Comparison of ENCODE assay signal across 15 mouse cellular contexts in the genomic region with DNA sequence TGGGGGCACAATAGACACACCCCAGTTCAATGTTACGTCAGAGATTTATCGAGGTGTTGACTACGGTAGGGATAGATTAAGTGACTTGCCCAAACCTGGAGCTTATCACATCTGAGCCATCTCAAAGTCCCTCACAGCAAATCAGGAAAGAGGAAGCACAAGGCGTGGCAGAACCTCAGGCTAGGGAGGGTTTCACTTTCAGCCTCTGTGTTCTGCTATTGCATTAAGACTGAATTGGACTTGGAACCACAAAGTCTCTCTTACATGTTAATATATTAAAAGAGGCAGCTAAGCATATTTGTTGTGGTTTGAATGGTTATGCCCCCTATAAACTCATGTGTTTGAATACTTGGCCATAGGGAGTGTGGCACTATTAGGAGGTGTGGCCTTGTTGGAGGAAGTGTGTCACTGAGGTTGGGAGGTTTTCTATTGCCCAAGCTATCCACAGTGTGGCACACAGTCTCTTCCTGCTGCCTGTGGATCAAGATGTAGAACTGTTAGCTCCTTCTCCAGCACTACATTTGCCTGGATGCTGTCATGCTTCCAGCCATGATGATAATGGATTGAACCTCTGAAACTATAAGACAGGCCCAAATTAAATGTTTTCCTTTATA. TPM values are rescaled to one million over a fixed set of nuclear protein-coding genes. Genes with fewer than 3 reads are reported as not detected.
DNase-seq lines count a peak whose midpoint lies in the region; ATAC-seq and TF ChIP-seq lines count a peak whose summit lies in the region.
"Had no signal": no experiment of that assay in that cellular context is flagged by ENCODE, and none has a peak within 500 bp of the region (broad histone marks: within the 10 kb centered on the region; RNA-seq: fewer than 3 reads in every experiment).

No protein-coding gene starts in this region.

- DNase-seq in lung, postnatal 36 days: peak; percentile 58
- DNase-seq in lung, postnatal 10 days: no peak
- peak; percentile 42 for DNase-seq in MEL (ENCODE audit: low read depth, low spot score)
- no peak for DNase-seq in spleen, adult 18-20 months
- no peak for DNase-seq in yolk sac, embryonic 10.5 days (ENCODE audit: low spot score)
- DNase-seq: adrenal gland, postnatal 14 days; cerebellum, adult 11-12 months; right cerebral cortex, postnatal 25 days; thymus, adult 18-20 months had no signal

- H3K9me3 ChIP-seq in MEL (replicated peaks; ENCODE audit: insufficient read depth, low read length): no peaks in the 10 kb centered on the region
- no peaks in the 10 kb centered on the region for H3K9me3 ChIP-seq in intestine, embryonic 15.5 days
- H3K9me3 ChIP-seq in hindbrain, embryonic 12.5 days (replicated peaks): no peaks in the 10 kb centered on the region
- H3K9me3 ChIP-seq: embryonic facial prominence, embryonic 15.5 days; limb, embryonic 15.5 days had no signal

- 75% methylated on average over 4 of the region's 4 CpGs for WGBS in intestine, embryonic 15.5 days
- 92% methylated on average over 4 of the region's 4 CpGs for WGBS in hindbrain, embryonic 12.5 days

- ATAC-seq in intestine, embryonic 15.5 days: peak; percentile 66
- peak; percentile 73 for ATAC-seq in neutrophil, adult 5-6 weeks (ENCODE audit: extremely low read depth, insufficient number of reproducible peaks, low FRiP score, poor library complexity, severe bottlenecking)
- no peak for ATAC-seq in hindbrain, embryonic 12.5 days (ENCODE audit: low FRiP score)

- TF ChIP-seq CTCF in MEL (IDR thresholded peaks at IDR 0.05 in 2 of 3, conservative IDR thresholded peaks at IDR 0.05 in 1 of 3; ENCODE audit: control insufficient read depth in 1 of 3, insufficient read depth in 1 of 3, low read depth in 2 of 3, low read length in 3 of 3, poor library complexity in 1 of 3, severe bottlenecking in 1 of 3): no peak

- H3K36me3 ChIP-seq in MEL (ENCODE audit: control insufficient read depth in 1 of 2, insufficient read depth in 2 of 2, low read length in 2 of 2): peaks cover 0 to 6% of the 10 kb centered on the region in 2 experiments; a peak in 2 of 4 replicates
- H3K36me3 ChIP-seq in intestine, embryonic 15.5 days: no peaks in the 10 kb centered on the region
- H3K36me3 ChIP-seq in hindbrain, embryonic 12.5 days: no peaks in the 10 kb centered on the region
- H3K36me3 ChIP-seq: embryonic facial prominence, embryonic 15.5 days; limb, embryonic 15.5 days had no signal

- TF ChIP-seq RAD21 in MEL (IDR thresholded peaks at IDR 0.05; ENCODE audit: low read depth, low read length): no peak

- no peaks in the 10 kb centered on the region for H3K27me3 ChIP-seq in MEL (ENCODE audit: control insufficient read depth in 1 of 2, insufficient read depth in 2 of 2, low read length in 2 of 2)
- no peaks in the 10 kb centered on the region for H3K27me3 ChIP-seq in intestine, embryonic 15.5 days (replicated peaks)
- H3K27me3 ChIP-seq in hindbrain, embryonic 12.5 days: no peaks in the 10 kb centered on the region
- H3K27me3 ChIP-seq: embryonic facial prominence, embryonic 15.5 days; limb, embryonic 15.5 days had no signal

- no peak overlapping the region for H3K4me2 ChIP-seq in intestine, embryonic 15.5 days (replicated peaks)
- no peak overlapping the region for H3K4me2 ChIP-seq in hindbrain, embryonic 12.5 days (replicated peaks)
- H3K4me2 ChIP-seq: embryonic facial prominence, embryonic 15.5 days; limb, embryonic 15.5 days had no signal

- peak overlapping the region; percentile 19 to 55; a peak in 3 of 4 replicates for H3K4me3 ChIP-seq in MEL (ENCODE audit: control insufficient read depth in 1 of 2, insufficient read depth in 1 of 2, low read depth in 2 of 2, low read length in 2 of 2)
- no peak overlapping the region for H3K4me3 ChIP-seq in intestine, embryonic 15.5 days (replicated peaks)
- no peak overlapping the region for H3K4me3 ChIP-seq in hindbrain, embryonic 12.5 days
- H3K4me3 ChIP-seq: embryonic facial prominence, embryonic 15.5 days; limb, embryonic 15.5 days had no signal

- no peaks in the 10 kb centered on the region for H3K79me2 ChIP-seq in MEL (ENCODE audit: control insufficient read depth, insufficient read depth, low read length, poor library complexity)

- no peak for TF ChIP-seq POLR2A in MEL (IDR thresholded peaks at IDR 0.05; ENCODE audit: control insufficient read depth in 1 of 2, insufficient read depth in 1 of 2, low read depth in 1 of 2, low read length in 2 of 2, poor library complexity in 1 of 2)

- 0 out of 4 replicates have a peak, but pooled peaks of 1 of the 2 experiments have one; percentile 9 for TF ChIP-seq EP300 in MEL (IDR thresholded peaks at IDR 0.05; ENCODE audit: low read depth in 1 of 2, low read length in 2 of 2)

- H3K4me1 ChIP-seq in MEL (ENCODE audit: control insufficient read depth in 1 of 2, insufficient read depth in 2 of 2, low read length in 2 of 2): peaks cover 0 to 5% of the 10 kb centered on the region in 2 experiments; a peak in 1 of 4 replicates
- 0 out of 2 replicates have a peak, but pooled peaks cover 10% of the 10 kb centered on the region for H3K4me1 ChIP-seq in intestine, embryonic 15.5 days (replicated peaks)
- H3K4me1 ChIP-seq in hindbrain, embryonic 12.5 days: peaks cover 19% of the 10 kb centered on the region; the same call in 1 of the 2 replicates

- H3K9ac ChIP-seq in MEL (ENCODE audit: control insufficient read depth, low read depth, low read length, poor library complexity, severe bottlenecking): no peak overlapping the region
- H3K9ac ChIP-seq in intestine, embryonic 15.5 days: no peak overlapping the region
- no peak overlapping the region for H3K9ac ChIP-seq in hindbrain, embryonic 12.5 days
- H3K9ac ChIP-seq: embryonic facial prominence, embryonic 15.5 days; limb, embryonic 15.5 days had no signal

- H3K27ac ChIP-seq in MEL (ENCODE audit: control insufficient read depth, low read depth, low read length): no peak overlapping the region
- no peak overlapping the region for H3K27ac ChIP-seq in intestine, embryonic 15.5 days
- no peak overlapping the region for H3K27ac ChIP-seq in hindbrain, embryonic 12.5 days
- H3K27ac ChIP-seq: embryonic facial prominence, embryonic 15.5 days; kidney, postnatal 0 days; limb, embryonic 15.5 days had no signal

TF ChIP-seq in MEL, 35 proteins besides CTCF, POLR2A, EP300 and RAD21:
- TF ChIP-seq TCF12 (IDR thresholded peaks at IDR 0.05; ENCODE audit: low read depth, low read length) (no peak), E2F4 (IDR thresholded peaks at IDR 0.05; ENCODE audit: borderline replicate concordance, low read depth, low read length) (no peak), GATA1 (IDR thresholded peaks at IDR 0.05; ENCODE audit: low read depth, low read length) (peak; percentile 49; the same call in 1 of the 2 replicates), MYB (IDR thresholded peaks at IDR 0.05; ENCODE audit: low read depth, low read length) (no peak), TBP (IDR thresholded peaks at IDR 0.05; ENCODE audit: low read depth, low read length) (no peak), KAT2A (conservative IDR thresholded peaks at IDR 0.05; ENCODE audit: low read depth, low read length) (no peak), MAX (IDR thresholded peaks at IDR 0.05; ENCODE audit: low read length) (no peak), MYC (IDR thresholded peaks at IDR 0.05; ENCODE audit: low read depth, low read length) (no peak)

RNA-seq across cellular contexts. Expression of gene Cd101, which starts 18.7 kb away (rescaled TPM):
- total RNA-seq in MEL (2012; rRNA removed): not detected in 2 replicates
- not detected for polyA plus RNA-seq in MEL (2012; ENCODE audit: insufficient read depth in 1 of 2, insufficient read length in 2 of 2, low read depth in 1 of 2, low replicate concordance in 2 of 2, missing spikeins in 1 of 2)
- polyA plus RNA-seq in intestine, embryonic 15.5 days (2015; fragmentation: Nextera tagmentation; extraction: Ambion mirVana): 0.05 TPM in 1 of 2 replicates, not detected in the other
- 264 and 265 TPM in 2 replicates for total RNA-seq in neutrophil, adult 5-6 weeks (2017)
- not detected in 2 replicates for polyA plus RNA-seq in hindbrain, embryonic 12.5 days (2016; fragmentation: Nextera tagmentation; extraction: Ambion mirVana)
- polyA plus RNA-seq: kidney, postnatal 0 days had no signal

RNA-seq across cellular contexts. Expression of gene Ttf2, which starts 41.2 kb away (rescaled TPM):
- 24.6 and 27.7 TPM in 2 replicates for total RNA-seq in MEL (2012; rRNA removed)
- polyA plus RNA-seq in MEL (2012; ENCODE audit: insufficient read depth in 1 of 2, insufficient read length in 2 of 2, low read depth in 1 of 2, low replicate concordance in 2 of 2, missing spikeins in 1 of 2): 10 to 100 TPM in 1 of 2 experiments, not detected in 1; 34.4 TPM
- polyA plus RNA-seq in intestine, embryonic 15.5 days (2015; fragmentation: Nextera tagmentation; extraction: Ambion mirVana): 12.6 and 13.1 TPM in 2 replicates
- total RNA-seq in neutrophil, adult 5-6 weeks (2017): 10.8 and 11.9 TPM in 2 replicates
- polyA plus RNA-seq in hindbrain, embryonic 12.5 days (2016; fragmentation: Nextera tagmentation; extraction: Ambion mirVana): 15.8 and 16.5 TPM in 2 replicates

Comparison
In these comparisons a context has a peak if more than half of its experiments do, and no peak if none do; other contexts are left out.
1. DNase-seq: peak in lung, postnatal 36 days (single experiment) and MEL (single experiment); none in lung, postnatal 10 days (single experiment), spleen, adult 18-20 months (0 of 2) and yolk sac, embryonic 10.5 days (single experiment).
2. H3K4me3 ChIP-seq: peak in MEL (2 of 2); none in intestine, embryonic 15.5 days (single experiment) and hindbrain, embryonic 12.5 days (single experiment).